Mouse (Mus musculus): ENCODE results near the gene Pfn4.
"Not testable (repeated sequence)": the region's sequence is repeated elsewhere in the genome, so short reads cannot be mapped to it uniquely, and the experiment has no call there.

Gene Pfn4

DNA sequence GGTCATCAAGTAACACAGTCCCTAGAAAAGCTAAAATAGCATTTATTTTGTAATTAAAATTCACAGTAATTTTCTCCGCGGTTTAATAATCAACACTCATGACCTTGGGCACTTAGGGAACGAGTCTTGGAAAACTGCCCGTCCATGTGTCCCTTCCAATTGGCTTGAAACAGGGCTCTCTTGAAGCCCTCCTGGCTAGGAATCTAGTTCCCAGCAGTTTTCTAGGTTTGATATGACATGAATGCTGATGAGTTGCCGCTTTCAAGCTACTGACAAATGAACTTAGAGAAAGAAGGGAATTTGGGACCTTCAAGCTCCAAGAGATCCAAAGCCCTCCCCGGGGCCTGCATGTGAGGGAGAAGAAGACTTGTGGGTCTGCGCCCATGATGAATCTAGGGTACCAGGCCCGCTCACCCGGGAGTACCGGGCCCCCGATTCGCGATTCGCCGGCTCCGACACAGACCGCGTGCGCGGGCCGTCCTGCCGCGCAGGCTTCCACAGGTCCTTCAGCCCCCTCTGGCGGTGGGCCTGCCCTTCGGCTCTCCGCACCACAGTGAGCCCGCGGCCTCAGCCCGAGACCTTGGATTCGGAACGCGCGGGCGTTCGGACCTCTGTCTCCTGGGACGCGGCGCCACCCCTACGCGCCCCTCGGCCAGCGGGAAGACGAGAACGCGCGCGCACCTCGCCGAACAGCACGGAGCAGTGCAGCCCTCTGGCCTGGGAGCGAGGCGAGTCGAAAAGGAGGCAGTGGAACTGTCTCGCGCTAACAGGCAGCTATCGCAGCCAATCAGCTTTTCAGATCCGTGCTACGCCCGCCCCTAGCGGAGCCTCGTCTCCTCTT is at the start of gene Pfn4, which contains the start of gene Fam228b:
Gene Pfn4 (plus strand): TSS at position 531 of the 841 bp plus-strand sequence.
Gene Fam228b (minus strand): TSS at position 776 of the 841 bp plus-strand sequence.
- DNase-seq (ENCODE audit: extremely low read depth, insufficient read length, low spot score): peak; percentile 85

GRCm38 (mm10) chr12:4719066-4719761 is 49.6 kb upstream of the Pfn4 start:
- no peak for DNase-seq (ENCODE audit: extremely low read depth, insufficient read length, low spot score)

DNA sequence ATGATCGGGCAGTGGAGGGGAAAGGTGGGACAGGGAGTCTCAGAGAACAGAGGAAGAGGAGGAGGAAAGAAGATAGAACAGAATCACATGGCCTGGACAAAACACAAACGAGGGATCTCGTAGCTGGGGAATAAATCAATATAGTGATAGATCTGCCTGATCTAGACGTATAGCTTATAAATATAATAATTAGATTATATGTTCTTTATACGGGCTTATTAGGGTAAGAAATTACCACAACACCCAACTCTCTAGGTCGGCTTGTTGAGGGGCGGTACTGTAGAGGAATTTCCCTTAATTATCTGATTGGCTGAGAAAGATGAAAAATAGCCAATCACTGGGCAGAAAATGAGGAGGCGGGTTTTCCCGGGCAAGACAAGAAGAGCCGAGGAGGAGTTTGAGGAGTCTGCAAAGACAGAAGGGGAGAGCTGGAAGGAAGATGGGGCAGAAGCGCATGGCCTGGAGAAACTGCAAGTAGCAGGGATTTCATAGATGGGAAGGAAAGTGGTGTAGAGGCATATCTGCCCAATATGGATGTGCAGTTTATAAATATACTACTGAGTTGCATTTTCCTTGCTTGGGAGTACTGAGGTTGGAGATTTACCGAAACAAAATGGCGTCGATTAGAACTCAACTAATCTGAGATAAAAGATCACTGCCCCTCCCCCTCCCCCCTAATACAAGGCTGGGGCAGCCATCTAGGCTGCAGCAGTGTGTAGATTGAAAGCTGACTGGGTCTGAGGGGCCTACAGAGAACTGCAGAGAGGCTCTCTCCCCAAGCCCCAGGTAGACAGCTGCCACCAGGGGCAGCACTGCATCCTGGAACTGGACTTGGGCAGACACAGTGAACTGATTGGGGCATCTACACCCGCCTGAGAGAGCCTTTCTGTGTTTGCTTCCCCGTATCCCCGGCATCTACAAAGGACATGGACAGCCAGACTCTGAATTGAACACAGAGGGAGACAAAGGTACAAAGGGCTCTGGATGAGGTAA is 48.8 kb upstream of the Pfn4 start:
- DNase-seq (ENCODE audit: extremely low read depth, insufficient read length, low spot score): no peak

GRCm38 (mm10) chr12:4729165-4729564 is 39.7 kb upstream of the Pfn4 start:
- no peak for DNase-seq (ENCODE audit: extremely low read depth, insufficient read length, low spot score)

DNA sequence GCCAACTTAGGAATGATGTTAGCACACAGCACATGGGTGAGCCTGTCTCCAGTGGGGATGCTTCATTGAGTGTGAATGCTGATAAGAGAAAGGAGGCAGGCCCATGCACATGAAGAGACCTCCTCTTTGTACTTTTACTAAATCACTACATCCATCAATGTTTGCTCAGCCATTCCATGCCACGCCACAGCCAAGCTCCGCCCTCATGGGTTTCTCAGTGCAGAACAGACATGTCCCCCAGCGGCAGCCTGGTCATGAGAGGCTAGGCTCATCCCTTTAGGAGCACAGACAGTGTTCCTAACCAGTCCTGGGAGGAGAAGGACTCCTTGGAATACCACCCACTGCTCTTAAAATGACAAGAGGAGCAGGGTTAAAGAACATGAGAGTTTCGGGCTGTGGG is 37.2 kb upstream of the Pfn4 start:
- no peak for DNase-seq (ENCODE audit: extremely low read depth, insufficient read length, low spot score)

GRCm38 (mm10) chr12:4732332-4732731 is 36.5 kb upstream of the Pfn4 start:
- DNase-seq (ENCODE audit: extremely low read depth, insufficient read length, low spot score): no peak

GRCm38 (mm10) chr12:4738031-4738576 is 30.7 kb upstream of the Pfn4 start, which contains the start of gene Fam228a:
Fam228a (minus strand) TSS chr12:4738430.
- no peak for DNase-seq (ENCODE audit: extremely low read depth, insufficient read length, low spot score)

DNA sequence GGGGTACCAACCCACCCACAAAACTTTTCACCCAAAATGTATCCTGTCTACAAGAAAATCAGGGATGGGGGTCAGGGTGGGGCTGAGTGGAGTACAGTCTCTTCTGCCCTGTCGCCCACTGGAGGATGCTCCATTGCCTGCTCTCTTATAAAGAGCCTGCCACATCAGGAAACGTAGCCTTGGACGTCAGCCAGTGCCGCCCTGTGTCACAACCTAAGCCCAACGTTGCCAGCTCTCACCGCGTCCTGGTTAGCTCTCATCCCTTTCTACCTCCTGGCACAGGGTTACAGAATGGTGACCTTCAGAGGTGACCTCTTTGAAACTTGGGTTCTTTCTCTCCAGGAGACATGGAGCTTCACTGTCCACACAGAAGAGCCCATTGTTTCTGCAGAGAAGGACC is 28.0 kb upstream of the Pfn4 start:
- no peak for DNase-seq (ENCODE audit: extremely low read depth, insufficient read length, low spot score)

GRCm38 (mm10) chr12:4742183-4742582 is 26.6 kb upstream of the Pfn4 start:
- no peak for DNase-seq (ENCODE audit: extremely low read depth, insufficient read length, low spot score)

GRCm38 (mm10) chr12:4744486-4744885 is 24.3 kb upstream of the Pfn4 start:
- DNase-seq (ENCODE audit: extremely low read depth, insufficient read length, low spot score): no peak

DNA sequence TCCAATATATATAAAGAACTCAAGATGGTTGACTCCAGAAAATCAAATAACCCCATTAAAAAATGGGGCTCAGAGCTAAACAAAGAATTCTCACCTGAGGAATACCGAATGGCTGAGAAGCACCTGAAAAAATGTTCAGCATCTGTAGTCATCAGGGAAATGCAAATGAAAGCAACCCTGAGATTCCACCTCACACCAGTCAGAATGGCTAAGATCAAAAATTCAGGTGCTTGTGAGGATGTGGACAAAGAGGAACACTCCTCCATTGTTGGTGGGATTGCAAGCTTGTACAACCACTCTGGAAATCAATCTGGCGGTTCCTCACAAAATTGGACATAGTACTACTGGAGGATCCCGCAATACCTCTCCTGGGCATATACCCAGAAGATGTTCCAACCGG is 14.4 kb upstream of the Pfn4 start:
- not testable (repeated sequence) for DNase-seq (ENCODE audit: extremely low read depth, insufficient read length, low spot score)

DNA sequence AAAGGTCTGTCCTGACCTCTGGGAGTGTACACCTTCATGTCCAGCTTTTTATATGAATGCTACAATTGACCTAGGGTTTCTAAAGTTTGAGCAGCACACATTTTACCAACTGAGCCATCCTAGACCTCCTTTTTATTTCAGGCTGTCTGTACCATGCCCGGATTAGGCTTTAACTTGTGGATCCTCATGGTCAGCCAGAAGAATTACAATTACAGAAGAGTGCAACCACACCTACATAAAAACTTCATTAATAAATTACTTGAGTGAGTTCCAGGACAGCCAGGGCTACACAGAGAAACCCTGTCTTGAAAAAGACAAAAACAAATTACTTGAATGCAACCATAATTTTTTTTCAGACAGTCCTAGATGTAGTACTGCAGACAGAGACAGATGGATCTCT is 11.8 kb upstream of the Pfn4 start:
- DNase-seq (ENCODE audit: extremely low read depth, insufficient read length, low spot score): no peak

GRCm38 (mm10) chr12:4769333-4769723 is 506 bp downstream of the Pfn4 start:
- DNase-seq (ENCODE audit: extremely low read depth, insufficient read length, low spot score): no peak

- DNase-seq (ENCODE audit: extremely low read depth, insufficient read length, low spot score): no peak
Measured at GRCm38 (mm10) chr12:4774895-4775587, 6.2 kb downstream of the Pfn4 start.

DNA sequence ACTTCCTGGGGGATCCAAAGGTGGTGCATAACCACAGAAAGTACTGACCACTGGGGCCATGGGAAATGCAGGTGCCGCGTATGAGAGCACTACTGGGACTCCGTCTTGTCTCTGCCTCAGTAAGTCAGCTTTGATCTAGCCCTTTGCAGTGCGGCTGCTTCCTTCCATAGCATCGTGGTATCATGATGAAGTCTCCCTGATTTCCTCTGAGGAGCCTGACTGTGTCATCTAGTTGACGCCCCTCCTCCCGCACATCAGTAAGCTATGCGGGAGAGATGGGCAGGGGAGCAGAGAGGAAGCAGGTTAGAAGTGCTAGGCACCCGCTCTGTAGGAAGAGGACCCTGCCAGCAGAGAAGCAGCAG is 6.7 kb downstream of the Pfn4 start:
- DNase-seq (ENCODE audit: extremely low read depth, insufficient read length, low spot score): no peak

GRCm38 (mm10) chr12:4777734-4778133 is 8.9 kb downstream of the Pfn4 start:
- no peak for DNase-seq (ENCODE audit: extremely low read depth, insufficient read length, low spot score)

GRCm38 (mm10) chr12:4780245-4780644 is 11.4 kb downstream of the Pfn4 start:
- no peak for DNase-seq (ENCODE audit: extremely low read depth, insufficient read length, low spot score)

DNA sequence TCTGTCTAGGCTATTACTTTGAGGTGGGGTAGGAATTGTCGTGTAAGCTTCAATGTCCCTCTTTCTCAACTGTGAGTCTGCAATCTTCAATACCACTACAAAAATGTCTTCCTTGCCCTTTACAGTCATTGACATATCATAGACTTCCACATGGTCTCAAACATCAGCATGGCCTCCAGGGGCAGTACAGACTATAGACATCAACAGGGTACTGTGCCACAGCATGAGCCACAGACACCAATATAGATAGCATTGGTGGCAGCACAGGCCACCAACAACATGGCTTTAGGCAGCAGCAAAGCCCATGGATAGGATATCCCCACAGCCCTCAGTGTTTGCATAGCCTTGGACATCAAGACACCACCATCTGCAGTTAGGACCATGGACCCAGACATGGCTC is 12.4 kb downstream of the Pfn4 start:
- no peak for DNase-seq (ENCODE audit: extremely low read depth, insufficient read length, low spot score)

GRCm38 (mm10) chr12:4781725-4782404 is 13.0 kb downstream of the Pfn4 start:
- not testable (repeated sequence) for DNase-seq (ENCODE audit: extremely low read depth, insufficient read length, low spot score)

All from 3134 (cell line).